Mouse (Mus musculus): Measurements from ENCODE around the gene Alk.

- TF ChIP-seq POLR2AphosphoS5 (IDR thresholded peaks at IDR 0.05; ENCODE audit: borderline replicate concordance, low read depth, low read length), result no peak
- no peak for TF ChIP-seq GATA1 (IDR thresholded peaks at IDR 0.05; ENCODE audit: low read depth, low read length)
- TF ChIP-seq ZC3H11A (IDR thresholded peaks at IDR 0.05; ENCODE audit: low read depth, low read length), result no peak
- TF ChIP-seq POLR2A (IDR thresholded peaks at IDR 0.05; ENCODE audit: control insufficient read depth in 1 of 2, insufficient read depth in 1 of 2, low read depth in 1 of 2, low read length in 2 of 2, poor library complexity in 1 of 2), result no peak
- TF ChIP-seq CTCF (IDR thresholded peaks at IDR 0.05 in 2 of 3, conservative IDR thresholded peaks at IDR 0.05 in 1 of 3; ENCODE audit: control insufficient read depth in 1 of 3, insufficient read depth in 1 of 3, low read depth in 2 of 3, low read length in 3 of 3, poor library complexity in 1 of 3, severe bottlenecking in 1 of 3), result no peak
- TF ChIP-seq TCF12 (IDR thresholded peaks at IDR 0.05; ENCODE audit: low read depth, low read length), result no peak
- TF ChIP-seq ZMIZ1 (IDR thresholded peaks at IDR 0.05; ENCODE audit: low read depth, low read length), result no peak
- TF ChIP-seq HCFC1 (IDR thresholded peaks at IDR 0.05; ENCODE audit: low read depth, low read length), result no peak
- no peak for TF ChIP-seq TAL1 (IDR thresholded peaks at IDR 0.05; ENCODE audit: low read length)
- TF ChIP-seq ETS1 (IDR thresholded peaks at IDR 0.05; ENCODE audit: low read depth, low read length), result no peak
- no peak for TF ChIP-seq USF1 (IDR thresholded peaks at IDR 0.05; ENCODE audit: low read depth, low read length)
- no peak for TF ChIP-seq MXI1 (IDR thresholded peaks at IDR 0.05; ENCODE audit: low read depth, low read length)
- TF ChIP-seq EP300 (IDR thresholded peaks at IDR 0.05; ENCODE audit: low read depth in 1 of 2, low read length in 2 of 2), result no peak
- no peak for TF ChIP-seq NRF1 (IDR thresholded peaks at IDR 0.05; ENCODE audit: insufficient read depth, low read depth, low read length, poor library complexity, severe bottlenecking)
Observed at GRCm38 (mm10) chr17:71864039-71864438, 740.4 kb downstream of the Alk start.

Measured in MEL (cell line).